Mouse (Mus musculus) forebrain, embryonic 12.5 days (tissue): Measurements from ENCODE around the gene Dip2c. TPM values are rescaled to one million over a fixed set of nuclear protein-coding genes. Genes with fewer than 3 reads are reported as not detected.

ENCODE experiments used
- ATAC-seq: fragments of 200-750 bp; cut with Nextera tagmentation; 2 replicates; pipeline ENCODE4 v1.8.0; 2017; ENCODE audit warnings: moderate TSS enrichment; ENCODE audit not compliant: low FRiP score
- H3K27ac ChIP-seq: fragments of 300-500 bp; sonication (generic); 2 replicates; pipeline ENCODE4 v1.5.1; 2016; ENCODE audit warnings: mild to moderate bottlenecking
- H3K27me3 ChIP-seq: fragments of 300-500 bp; sonication (generic); 2 replicates; pipeline ENCODE4 v1.6.1; 2016; ENCODE audit warnings: mild to moderate bottlenecking
- H3K36me3 ChIP-seq: fragments of 300-500 bp; sonication (generic); replicated peaks from 2 replicates; pipeline ENCODE4 v1.6.1; 2016; ENCODE audit warnings: mild to moderate bottlenecking
- H3K4me1 ChIP-seq: fragments of 300-500 bp; sonication (generic); 2 replicates; pipeline ENCODE4 v1.6.1; 2016
- H3K4me2 ChIP-seq: fragments of 300-500 bp; sonication (generic); 2 replicates; pipeline ENCODE4 v1.6.1; 2016; ENCODE audit warnings: mild to moderate bottlenecking, moderate library complexity
- H3K4me3 ChIP-seq: fragments of 300-500 bp; sonication (generic); replicated peaks from 2 replicates; pipeline ENCODE4 v1.5.1; 2016; ENCODE audit warnings: mild to moderate bottlenecking
- H3K9ac ChIP-seq: fragments of 300-500 bp; sonication (generic); 2 replicates; pipeline ENCODE4 v1.6.1; 2016; ENCODE audit warnings: mild to moderate bottlenecking
- H3K9me3 ChIP-seq: fragments of 300-500 bp; sonication (generic); 2 replicates; pipeline ENCODE4 v1.6.1; 2016
- WGBS: fragments of 180-500 bp; shearing (Covaris S2); methylation state at CpG from one replicate; pipeline ENCODE4 v1.1.7; 2016; 5-methylcytosine and 5-hydroxymethylcytosine counted together
- polyA plus RNA-seq: library from polyadenylated mRNA; unstranded; fragments of >200 nt; fragmentation: Nextera tagmentation; extraction: Ambion mirVana; gene quantifications from 2 replicates; pipeline ENCODE4 v1.2.1, GENCODE M21; 2016

The Dip2c gene
- polyA plus RNA-seq, 1 experiment from 2014 or later: 10.5 TPM

GRCm38 (mm10) chr13:9599334-9600096 lies 323.2 kb downstream of the Dip2c start:
- Histone ChIP-seq H3K4me3 (no peak overlapping the region), H3K36me3 (no peaks in the 10 kb centered on the region), H3K27me3 (no peaks in the 10 kb centered on the region), H3K27ac (no peak overlapping the region), H3K4me1 (no peaks in the 10 kb centered on the region), H3K4me2 (no peak overlapping the region), H3K9ac (no peak overlapping the region), H3K9me3 (no peaks in the 10 kb centered on the region)
- ATAC-seq: no peak
- WGBS: 81% methylated on average over 6 of the region's 6 CpGs

- H3K4me3 ChIP-seq: no peak overlapping the region
- H3K27me3 ChIP-seq: no peaks in the 10 kb centered on the region
- 77% methylated on average over 3 of the region's 3 CpGs for WGBS
- no peak overlapping the region for H3K9ac ChIP-seq
- H3K4me1 ChIP-seq: no peaks in the 10 kb centered on the region
- no peak overlapping the region for H3K27ac ChIP-seq
- H3K9me3 ChIP-seq: no peaks in the 10 kb centered on the region
- H3K36me3 ChIP-seq: peaks cover 9% of the 10 kb centered on the region
- no peak for ATAC-seq
- no peak overlapping the region for H3K4me2 ChIP-seq
Measured at GRCm38 (mm10) chr13:9601350-9601749, 325.0 kb downstream of the Dip2c start.

- H3K27ac ChIP-seq: no peak overlapping the region
- no peaks in the 10 kb centered on the region for H3K4me1 ChIP-seq
- no peak for ATAC-seq
- 96% methylated on average over 1 of the region's 1 CpGs for WGBS
- no peak overlapping the region for H3K4me3 ChIP-seq
- no peaks in the 10 kb centered on the region for H3K27me3 ChIP-seq
- H3K4me2 ChIP-seq: no peak overlapping the region
- no peaks in the 10 kb centered on the region for H3K9me3 ChIP-seq
- peaks cover 18% of the 10 kb centered on the region for H3K36me3 ChIP-seq
- H3K9ac ChIP-seq: no peak overlapping the region
Measured at GRCm38 (mm10) chr13:9611229-9611628, 334.9 kb downstream of the Dip2c start.

DNA sequence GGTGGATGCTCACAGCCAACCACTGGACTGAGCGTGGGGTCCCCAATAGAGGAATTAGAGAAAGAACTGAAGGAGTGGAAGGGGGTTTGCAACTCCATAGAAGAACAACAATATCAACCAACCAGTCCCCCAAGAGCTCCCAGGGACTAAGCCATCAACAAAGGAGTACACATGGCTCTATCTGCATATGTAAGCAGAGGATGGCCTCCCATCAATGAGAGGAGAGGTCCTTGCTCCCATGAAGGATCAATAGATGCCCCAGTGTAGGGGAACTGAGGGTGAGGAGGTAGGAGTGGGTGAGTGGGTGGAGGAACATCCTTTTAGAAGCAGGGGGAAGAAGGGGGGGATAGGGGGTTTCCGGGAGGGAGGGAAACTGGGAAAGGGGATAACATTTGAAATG lies 356.4 kb downstream of the Dip2c start:
- 68% methylated on average over 2 of the region's 2 CpGs for WGBS
- Histone ChIP-seq H3K27me3 (no peaks in the 10 kb centered on the region), H3K4me2 (no peak overlapping the region), H3K27ac (no peak overlapping the region), H3K9me3 (no peaks in the 10 kb centered on the region), H3K4me1 (no peaks in the 10 kb centered on the region), H3K4me3 (no peak overlapping the region), H3K36me3 (peaks cover 7% of the 10 kb centered on the region; the same call in 1 of the 2 replicates), H3K9ac (no peak overlapping the region)
- ATAC-seq: no peak

- Histone ChIP-seq H3K4me1 (no peaks in the 10 kb centered on the region), H3K4me3 (no peak overlapping the region), H3K9me3 (no peaks in the 10 kb centered on the region), H3K36me3 (no peaks in the 10 kb centered on the region; the same call in 1 of the 2 replicates), H3K27me3 (no peaks in the 10 kb centered on the region), H3K9ac (no peak overlapping the region), H3K27ac (no peak overlapping the region), H3K4me2 (no peak overlapping the region)
- ATAC-seq: no peak
- WGBS: 94% methylated on average over 2 of the region's 2 CpGs
Measured at GRCm38 (mm10) chr13:9635951-9636350, 359.6 kb downstream of the Dip2c start.

- 59% methylated on average over 4 of the region's 4 CpGs for WGBS
- no peak overlapping the region for H3K9ac ChIP-seq
- H3K27ac ChIP-seq: no peak overlapping the region
- H3K4me1 ChIP-seq: no peaks in the 10 kb centered on the region
- H3K4me3 ChIP-seq: no peak overlapping the region
- no peaks in the 10 kb centered on the region for H3K27me3 ChIP-seq
- H3K4me2 ChIP-seq: no peak overlapping the region
- H3K36me3 ChIP-seq: no peaks in the 10 kb centered on the region; the same call in 1 of the 2 replicates
- peak; percentile 41; the same call in 1 of the 2 replicates for ATAC-seq
- no peaks in the 10 kb centered on the region for H3K9me3 ChIP-seq
Measured at GRCm38 (mm10) chr13:9636505-9636904, 360.2 kb downstream of the Dip2c start.

DNA sequence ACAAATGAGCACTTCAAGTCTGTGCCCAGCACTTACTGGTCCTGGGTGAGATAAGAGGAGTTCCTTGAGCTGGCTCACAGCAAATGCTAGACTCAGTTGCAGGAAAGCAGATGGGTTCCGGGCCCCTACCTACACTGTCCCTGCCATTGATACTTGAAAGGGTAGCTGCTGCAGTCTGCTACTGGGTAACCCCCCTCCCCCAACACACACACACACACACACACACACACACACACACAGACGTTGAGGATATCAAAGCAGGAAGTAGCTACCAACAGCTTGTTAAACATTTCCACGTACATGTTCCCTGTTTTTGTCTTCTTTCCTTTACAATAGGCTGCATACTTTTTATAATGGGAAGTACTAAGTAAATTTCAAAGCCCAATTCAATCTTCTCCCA lies 361.6 kb downstream of the Dip2c start:
- no peaks in the 10 kb centered on the region; the same call in 1 of the 2 replicates for H3K36me3 ChIP-seq

GRCm38 (mm10) chr13:9648716-9649115 lies 372.4 kb downstream of the Dip2c start:
- 95% methylated on average over 13 of the region's 13 CpGs for whole genome bisulfite sequencing
- Histone ChIP-seq H3K9me3 (no peaks in the 10 kb centered on the region), H3K27me3 (no peaks in the 10 kb centered on the region), H3K4me2 (no peak overlapping the region), H3K27ac (no peak overlapping the region), H3K4me1 (no peaks in the 10 kb centered on the region), H3K9ac (no peak overlapping the region), H3K36me3 (no peaks in the 10 kb centered on the region), H3K4me3 (no peak overlapping the region)
- ATAC-seq: no peak

More for the DNA sequence above, 361.6 kb downstream of the Dip2c start:
- Histone ChIP-seq H3K4me1 (no peaks in the 10 kb centered on the region), H3K27me3 (no peaks in the 10 kb centered on the region), H3K27ac (no peak overlapping the region), H3K9me3 (no peaks in the 10 kb centered on the region), H3K4me3 (no peak overlapping the region), H3K4me2 (no peak overlapping the region), H3K9ac (no peak overlapping the region)
- no peak for ATAC-seq
- WGBS: 72% methylated on average over 3 of the region's 3 CpGs

- H3K36me3 ChIP-seq: no peaks in the 10 kb centered on the region
- no peak overlapping the region for H3K27ac ChIP-seq
- no peak overlapping the region for H3K4me3 ChIP-seq
- 87% methylated on average over 1 of the region's 1 CpGs for WGBS
- H3K9me3 ChIP-seq: no peaks in the 10 kb centered on the region
- ATAC-seq: no peak
- H3K4me1 ChIP-seq: no peaks in the 10 kb centered on the region
- no peak overlapping the region for H3K9ac ChIP-seq
- H3K4me2 ChIP-seq: no peak overlapping the region
- H3K27me3 ChIP-seq: no peaks in the 10 kb centered on the region
Measured at GRCm38 (mm10) chr13:9649894-9650293, 373.6 kb downstream of the Dip2c start.

GRCm38 (mm10) chr13:9650580-9650979 lies 374.3 kb downstream of the Dip2c start:
- ATAC-seq: no peak
- H3K36me3 ChIP-seq: no peaks in the 10 kb centered on the region
- H3K4me2 ChIP-seq: no peak overlapping the region
- H3K9ac ChIP-seq: no peak overlapping the region
- H3K9me3 ChIP-seq: no peaks in the 10 kb centered on the region
- H3K4me3 ChIP-seq: no peak overlapping the region
- no peaks in the 10 kb centered on the region for H3K27me3 ChIP-seq
- H3K27ac ChIP-seq: no peak overlapping the region
- H3K4me1 ChIP-seq: no peaks in the 10 kb centered on the region

DNA sequence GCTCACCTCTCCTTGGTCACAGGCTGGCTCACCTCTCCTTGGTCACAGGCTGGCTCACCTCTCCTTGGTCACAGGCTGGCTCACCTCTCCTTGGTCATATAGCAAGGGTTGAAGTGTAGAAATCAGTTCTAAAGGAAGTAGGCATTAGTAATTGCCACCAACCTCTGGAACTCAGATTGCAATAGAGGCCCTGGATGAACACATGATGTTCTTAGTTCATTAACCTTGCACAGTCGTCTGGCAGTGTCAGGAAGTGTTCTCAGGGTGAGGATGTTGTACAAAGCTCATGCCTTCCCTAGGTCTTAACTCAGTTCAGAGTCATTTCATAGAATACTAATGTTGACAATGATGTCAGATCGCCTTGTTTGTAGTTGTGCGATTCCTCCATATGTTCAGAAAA lies 376.7 kb downstream of the Dip2c start:
- Histone ChIP-seq H3K4me2 (no peak overlapping the region), H3K27ac (no peak overlapping the region), H3K27me3 (no peaks in the 10 kb centered on the region), H3K4me1 (no peaks in the 10 kb centered on the region), H3K9ac (no peak overlapping the region), H3K4me3 (no peak overlapping the region), H3K9me3 (no peaks in the 10 kb centered on the region), H3K36me3 (peaks cover 11% of the 10 kb centered on the region)
- no peak for ATAC-seq
- 87% methylated on average over 3 of the region's 3 CpGs for WGBS

DNA sequence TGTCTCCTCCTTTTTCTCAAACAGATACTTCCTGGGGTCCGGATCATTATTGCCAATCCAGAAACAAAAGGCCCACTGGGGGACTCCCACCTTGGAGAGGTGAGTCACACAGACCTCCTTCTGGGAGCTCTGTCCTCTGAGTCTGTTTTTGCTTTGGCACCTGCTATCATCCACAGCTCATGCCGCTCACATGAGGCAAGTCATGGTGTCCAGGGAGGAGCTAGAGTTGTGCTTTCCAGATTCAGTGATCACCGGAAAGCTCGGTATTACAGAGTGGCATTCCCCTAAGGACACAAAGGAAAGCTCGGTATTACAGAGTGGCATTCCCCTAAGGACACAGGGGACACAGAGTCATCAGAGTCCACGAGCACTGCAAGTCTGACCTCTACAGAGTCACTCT lies 380.3 kb downstream of the Dip2c start:
- Histone ChIP-seq H3K4me1 (no peaks in the 10 kb centered on the region), H3K27me3 (no peaks in the 10 kb centered on the region), H3K36me3 (peaks cover 30% of the 10 kb centered on the region), H3K4me2 (no peak overlapping the region), H3K27ac (no peak overlapping the region), H3K9me3 (no peaks in the 10 kb centered on the region), H3K9ac (no peak overlapping the region), H3K4me3 (no peak overlapping the region)
- WGBS: 91% methylated on average over 6 of the region's 6 CpGs
- ATAC-seq: no peak

- peaks cover 39% of the 10 kb centered on the region for H3K36me3 ChIP-seq
- no peak overlapping the region for H3K27ac ChIP-seq
- no peak overlapping the region for H3K4me3 ChIP-seq
- 76% methylated on average over 1 of the region's 1 CpGs for WGBS
- no peaks in the 10 kb centered on the region for H3K27me3 ChIP-seq
- no peak overlapping the region for H3K4me2 ChIP-seq
- no peaks in the 10 kb centered on the region for H3K9me3 ChIP-seq
- H3K4me1 ChIP-seq: no peaks in the 10 kb centered on the region
- no peak for ATAC-seq
- no peak overlapping the region for H3K9ac ChIP-seq
Measured at GRCm38 (mm10) chr13:9660711-9661110, 384.4 kb downstream of the Dip2c start.
